ENCODE assay signal across 9 mouse cellular contexts in genomic region chr17:49779576-49779975, GRCm38 (mm10).
DNase-seq lines count a peak whose midpoint lies in the region; ATAC-seq lines count a peak whose summit lies in the region.
"Had no signal": no experiment of that assay in that cellular context is flagged by ENCODE, and none has a peak within 500 bp of the region (broad histone marks: within the 10 kb centered on the region; RNA-seq: fewer than 3 reads in every experiment).

No protein-coding gene starts in this region.

- no peaks in the 10 kb centered on the region for H3K4me1 ChIP-seq in liver, embryonic 12.5 days

- no peak overlapping the region for H3K9ac ChIP-seq in liver, embryonic 12.5 days

- no peak overlapping the region for H3K27ac ChIP-seq in liver, embryonic 12.5 days

- H3K4me2 ChIP-seq in liver, embryonic 12.5 days = no peak overlapping the region
- H3K4me2 ChIP-seq: heart, embryonic 11.5 days had no signal

- H3K9me3 ChIP-seq in liver, embryonic 12.5 days (replicated peaks) = no peaks in the 10 kb centered on the region

- H3K36me3 ChIP-seq in liver, embryonic 12.5 days = no peaks in the 10 kb centered on the region

- WGBS in liver, embryonic 12.5 days (ENCODE audit: insufficient replicate concordance) = 60% methylated on average over 3 of the region's 3 CpGs

- H3K4me3 ChIP-seq in liver, embryonic 12.5 days = no peak overlapping the region

- no peaks in the 10 kb centered on the region for H3K27me3 ChIP-seq in liver, embryonic 12.5 days (replicated peaks)

- DNase-seq in gastrocnemius, postnatal 10 days = peak; percentile 44
- DNase-seq in gastrocnemius, postnatal 4 days (ENCODE audit: low spot score in 2 of 2) = no peak
- DNase-seq in urinary bladder, postnatal 14 days (ENCODE audit: low spot score) = peak; percentile 31
- no peak for DNase-seq in urinary bladder, postnatal 10 days (ENCODE audit: low spot score)
- DNase-seq in kidney, postnatal 10 days = peak; percentile 57
- no peak for DNase-seq in thymus, postnatal 10 days (ENCODE audit: low spot score in 2 of 2)

- ATAC-seq in liver, embryonic 12.5 days = no peak
- ATAC-seq in erythroid progenitor cell, adult 5-6 weeks (replicated peaks; ENCODE audit: low FRiP score, poor library complexity, severe bottlenecking) = no peak

Comparison
In these comparisons a context has a peak if more than half of its experiments do, and no peak if none do; other contexts are left out.
1. DNase-seq: peak in gastrocnemius, postnatal 10 days (single experiment), urinary bladder, postnatal 14 days (single experiment) and kidney, postnatal 10 days (single experiment); none in gastrocnemius, postnatal 4 days (0 of 2), urinary bladder, postnatal 10 days (single experiment) and thymus, postnatal 10 days (0 of 2).